Mouse (Mus musculus) left cerebral cortex, adult 8-10 months (tissue): ENCODE results near the gene Tex26. TPM values are rescaled to one million over a fixed set of nuclear protein-coding genes. Genes with fewer than 3 reads are reported as not detected.

Experiments used
- total RNA-seq, 4 experiments: library from RNA; stranded (reverse); gene quantifications; 2 replicates each; pipeline ENCODE4 v1.2.4; 2022

The Tex26 gene
- total RNA-seq, 4 experiments from 2014 or later: 0.32 to 1.6 (median 0.80) TPM

Other genes with a start within 250 kb of the Tex26 start
- 10 to 100 TPM in 3 of 4 experiments, 1 to 10 TPM in 1; 6.7 to 14.3 (median 11.2) TPM for gene Alox5ap, start 174.9 kb upstream of the Tex26 start, total RNA-seq
- gene Medag, start 27.9 kb upstream of the Tex26 start, total RNA-seq: 10 to 100 TPM; 12.1 to 17.6 (median 15.0) TPM
- 1 to 10 TPM in 1 of 4 experiments, under 1 TPM in 3; 0.15 to 1.9 (median 0.43) TPM for gene Wdr95, start 89.0 kb downstream of the Tex26 start, total RNA-seq
- 100 to 1,000 TPM; 269 to 310 (median 301) TPM for gene Hsph1, start 196.7 kb downstream of the Tex26 start, total RNA-seq
- 10 to 100 TPM; 16.4 to 21.1 (median 18.8) TPM for gene B3glct, start 238.6 kb downstream of the Tex26 start, total RNA-seq